Mouse (Mus musculus): ENCODE measurements around the gene Chchd6.
A peak's percentile ranks its signal among the peaks of the same experiment; 100 is the strongest.

DNA sequence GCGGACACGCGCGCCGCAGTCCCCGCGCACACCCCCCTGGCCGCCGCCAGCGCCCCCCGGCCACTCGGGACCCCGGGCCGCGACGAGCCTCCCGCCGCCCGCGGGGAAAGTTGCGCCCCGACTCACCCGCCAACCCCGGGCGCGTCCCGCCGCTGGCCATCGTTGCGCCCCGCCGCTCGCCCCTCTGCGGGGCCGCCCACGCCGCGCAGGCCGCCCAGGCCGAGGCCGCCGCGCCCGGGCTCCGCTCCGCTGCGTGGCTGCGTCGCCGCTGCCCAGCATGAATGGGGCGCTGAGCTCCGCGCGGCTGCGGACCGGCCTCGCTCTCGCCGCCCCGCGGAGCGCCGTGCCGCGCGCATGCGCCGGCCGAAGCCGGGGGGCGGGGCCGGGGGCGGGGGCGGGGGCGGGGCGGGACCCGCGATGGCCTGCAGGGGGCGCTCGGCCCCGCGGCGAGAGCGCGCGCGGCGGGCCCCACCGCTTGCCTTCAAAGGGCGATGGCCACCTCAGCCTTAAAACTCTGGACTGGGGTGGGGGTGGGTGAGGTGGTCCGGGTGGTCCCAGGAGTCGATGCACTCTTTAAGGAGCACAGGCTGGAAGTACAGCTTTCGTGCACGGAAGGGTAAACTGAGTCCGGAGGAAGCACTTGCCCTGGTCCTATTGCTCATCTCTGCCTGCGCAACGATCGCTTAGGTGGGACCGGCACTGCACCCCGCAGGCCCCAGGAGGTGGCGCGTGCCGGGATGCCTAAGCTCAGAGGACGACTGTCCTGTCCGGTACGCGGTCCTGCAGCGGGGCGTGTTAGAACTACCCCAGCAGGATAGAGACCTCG, 233.0 kb downstream of the Chchd6 start, which contains the start of gene Plxna1:
- peak; percentile 38 for TF ChIP-seq CTCF (IDR thresholded peaks at IDR 0.05; ENCODE audit: low read depth)
- TF ChIP-seq EP300 (IDR thresholded peaks at IDR 0.05; ENCODE audit: low read depth), result no peak

All from liver, postnatal 0 days (tissue).